Mouse (Mus musculus) ovary, adult 10 weeks (tissue): ENCODE results near the gene Cyp3a11. TPM values are rescaled to one million over a fixed set of nuclear protein-coding genes. Genes with fewer than 3 reads are reported as not detected.

Experiments
- polyA plus RNA-seq: library from polyadenylated mRNA; stranded (reverse); fragments of 350-450 nt; fragmentation: Illumina TruSeq; extraction: RNeasy Lipid Tissue Mini Kit (QIAGEN cat#74804); gene quantifications from one replicate; pipeline ENCODE4 v1.2.3, GENCODE M21; 2014

The Cyp3a11 gene
- polyA plus RNA-seq = 0.57 TPM

GRCm38 (mm10) chr5:145879688-145880087 is at the start of gene Cyp3a11:
Gene Cyp3a11 (minus strand): TSS chr5:145879964.

GRCm38 (mm10) chr5:145805796-145806195 is 74.0 kb downstream of the Cyp3a11 start, which contains the start of gene Cyp3a44:
Gene Cyp3a44 (minus strand): TSS chr5:145805874.

Other genes starting within 250 kb of the Cyp3a11 start
- gene Cyp3a41a, start 159.8 kb downstream of the Cyp3a11 start, polyA plus RNA-seq = not detected
- gene Cyp3a44, start 74.1 kb downstream of the Cyp3a11 start, polyA plus RNA-seq = not detected
- gene Cyp3a25, start 129.7 kb upstream of the Cyp3a11 start, polyA plus RNA-seq = not detected
- gene Cyp3a59, start 199.3 kb upstream of the Cyp3a11 start, polyA plus RNA-seq = not detected